Mouse (Mus musculus) frontal cortex, postnatal 14 days (tissue): ENCODE measurements around the gene Nova1.

ENCODE experiments used
- DNase-seq, 2 experiments: peaks; one replicate each; pipeline ENCODE4 v3.0.0; 2022; ENCODE audit warnings: low spot score in 2 of 2

Gene Nova1

GRCm38 (mm10) chr12:46676341-46676740 lies 142.4 kb downstream of the Nova1 start:
- DNase-seq, result no peak

- no peak for DNase-seq
Measured at GRCm38 (mm10) chr12:46666706-46667105, 152.0 kb downstream of the Nova1 start.

GRCm38 (mm10) chr12:46646139-46646611 lies 172.6 kb downstream of the Nova1 start:
- peak in 1 of 2 experiments; percentile 8 for DNase-seq

- DNase-seq, result no peak
Measured at GRCm38 (mm10) chr12:46645365-46645962, 173.3 kb downstream of the Nova1 start.
